Mouse (Mus musculus): Measurements from ENCODE around the gene Kcnq4.

- no peak for TF ChIP-seq ZNF384 (IDR thresholded peaks at IDR 0.05; ENCODE audit: low read depth, low read length)
- TF ChIP-seq ZC3H11A (IDR thresholded peaks at IDR 0.05; ENCODE audit: borderline replicate concordance, low read depth, low read length) = no peak
These were observed 98.2 kb downstream of the Kcnq4 start for GRCm38 (mm10) chr4:120650208-120650592.

Data from ES-E14 (cell line).